Mouse (Mus musculus): ENCODE measurements around the gene Insc.

DNA sequence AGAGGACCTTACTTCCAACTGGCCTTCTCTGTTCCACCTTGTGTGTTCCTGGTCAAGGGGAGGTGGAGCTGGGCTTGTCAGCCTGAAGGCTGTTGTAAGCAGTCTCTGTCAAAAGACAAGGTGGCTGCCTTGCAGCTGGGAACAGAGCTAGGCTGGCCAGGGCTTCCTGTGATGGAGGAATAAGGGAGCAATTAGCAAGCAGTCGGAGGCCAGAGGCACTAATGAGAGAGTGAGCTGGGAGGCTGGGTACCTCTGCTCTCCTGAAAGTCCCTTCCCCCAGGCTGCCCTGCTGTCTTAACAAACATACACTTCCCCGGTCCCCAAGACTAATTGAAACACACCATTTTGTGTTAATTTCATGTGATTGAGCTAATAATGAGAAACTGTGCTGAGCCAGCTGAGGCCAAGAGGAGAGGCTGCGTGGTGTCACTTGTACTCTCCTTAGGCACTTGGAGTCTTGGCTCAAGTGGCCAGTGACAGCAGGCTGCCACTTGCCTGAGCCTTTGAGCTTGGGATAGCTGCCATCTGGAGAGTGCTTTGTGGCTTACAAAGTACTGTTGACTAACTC is 99.2 kb downstream of the Insc start:
- TF ChIP-seq CTCF (conservative IDR thresholded peaks at IDR 0.05; ENCODE audit: insufficient read depth, insufficient read length, low read depth, low read length) (no peak), POLR2A (IDR thresholded peaks at IDR 0.05; ENCODE audit: low read depth, low read length) (no peak)
